Comparison of ENCODE assay signal across 8 mouse cellular contexts in genomic region chr2:30076959-30077358, GRCm38 (mm10). TPM values are rescaled to one million over a fixed set of nuclear protein-coding genes. Genes with fewer than 3 reads are reported as not detected.
DNase-seq lines count a peak whose midpoint lies in the region; ATAC-seq and TF ChIP-seq lines count a peak whose summit lies in the region.

No protein-coding gene starts in this region.

- H3K27me3 ChIP-seq in erythroblast, embryonic 14.5 days (ENCODE audit: control insufficient read depth): no peaks in the 10 kb centered on the region
- no peaks in the 10 kb centered on the region for H3K27me3 ChIP-seq in hindbrain, embryonic 10.5 days (ENCODE audit: insufficient read depth, poor library complexity, severe bottlenecking)

- H3K27ac ChIP-seq in ES-E14 (ENCODE audit: insufficient read depth, low read depth, low read length, poor library complexity, severe bottlenecking): peak overlapping the region; percentile 43; the same call in 1 of the 2 replicates
- H3K27ac ChIP-seq in hindbrain, embryonic 10.5 days: peak overlapping the region; percentile 89

- H3K36me3 ChIP-seq in erythroblast, embryonic 14.5 days (ENCODE audit: control insufficient read depth): peaks cover 23% of the 10 kb centered on the region
- H3K36me3 ChIP-seq in ES-E14 (ENCODE audit: control insufficient read depth, insufficient read depth, low read length, poor library complexity, severe bottlenecking): peaks cover 6% of the 10 kb centered on the region
- peaks cover 40% of the 10 kb centered on the region for H3K36me3 ChIP-seq in hindbrain, embryonic 10.5 days

- H3K4me3 ChIP-seq in erythroblast, embryonic 14.5 days (replicated peaks): peak overlapping the region; percentile 68
- H3K4me3 ChIP-seq in ES-E14 (ENCODE audit: insufficient read depth in 1 of 2, low read depth in 1 of 2, low read length in 2 of 2, poor library complexity in 1 of 2, severe bottlenecking in 1 of 2): no peak overlapping the region
- H3K4me3 ChIP-seq in hindbrain, embryonic 10.5 days: peak overlapping the region; percentile 67

- WGBS in hindbrain, embryonic 10.5 days: 69% methylated on average over 6 of the region's 6 CpGs

- no peaks in the 10 kb centered on the region for H3K9me3 ChIP-seq in erythroblast, embryonic 14.5 days (ENCODE audit: control insufficient read depth, low read length)
- no peaks in the 10 kb centered on the region for H3K9me3 ChIP-seq in ES-E14 (ENCODE audit: control insufficient read depth, insufficient read depth, low read depth, low read length)
- H3K9me3 ChIP-seq in hindbrain, embryonic 10.5 days: no peaks in the 10 kb centered on the region

- DNase-seq in ES-E14 (ENCODE audit: low read depth, low spot score): no peak
- no peak for DNase-seq in hindbrain, embryonic 10.5 days (ENCODE audit: low spot score)
- DNase-seq in cerebellum, postnatal 36 days: no peak
- no peak for DNase-seq in layer of hippocampus, postnatal 36 days
- DNase-seq in adrenal gland, postnatal 25 days: no peak

- H3K9ac ChIP-seq in ES-E14 (ENCODE audit: insufficient read depth, low read depth, low read length, poor library complexity, severe bottlenecking): no peak overlapping the region

- in situ Hi-C loops in ES-E14 (cut with MboI; ENCODE audit: low sequenced_read_pairs in 2 of 2, unreplicated experiment in 2 of 2): no loop called here

- H3K4me1 ChIP-seq in erythroblast, embryonic 14.5 days (ENCODE audit: control insufficient read depth): peaks cover 22% of the 10 kb centered on the region
- peaks cover 0 to 10% of the 10 kb centered on the region in 2 experiments; a peak in 2 of 4 replicates for H3K4me1 ChIP-seq in ES-E14 (ENCODE audit: control insufficient read depth in 2 of 2, insufficient read depth in 2 of 2, low read length in 2 of 2, poor library complexity in 1 of 2)
- H3K4me1 ChIP-seq in hindbrain, embryonic 10.5 days (replicated peaks): peaks cover 31% of the 10 kb centered on the region

- no peak for ATAC-seq in erythroblast, adult 5-6 weeks (replicated peaks; ENCODE audit: low FRiP score, poor library complexity, severe bottlenecking)
- ATAC-seq in megakaryocyte, adult 5-6 weeks (ENCODE audit: poor library complexity, severe bottlenecking): peak; percentile 50

TF ChIP-seq in ES-E14, 5 proteins besides CTCF, POLR2A, EP300 and RAD21:
- TF ChIP-seq ZNF384 (IDR thresholded peaks at IDR 0.05; ENCODE audit: low read depth, low read length): no peak; the same call in 1 of the 2 replicates
- no peak for TF ChIP-seq ZC3H11A (IDR thresholded peaks at IDR 0.05; ENCODE audit: borderline replicate concordance, low read depth, low read length)
- TF ChIP-seq CHD2 (IDR thresholded peaks at IDR 0.05; ENCODE audit: low read depth, low read length): no peak
- TF ChIP-seq MAFK (IDR thresholded peaks at IDR 0.05; ENCODE audit: insufficient read depth, low read depth, low read length): no peak
- TF ChIP-seq HCFC1 (IDR thresholded peaks at IDR 0.05; ENCODE audit: borderline replicate concordance, insufficient read depth, low read length): no peak

RNA-seq across cellular contexts. Expression of gene Pkn3, which starts 0.5 kb away (rescaled TPM):
- 0.09 and 0.13 TPM in 2 replicates for polyA plus RNA-seq in erythroblast, embryonic 14.5 days (2012)
- total RNA-seq in erythroblast, adult 5-6 weeks (2015; ENCODE audit: low replicate concordance): 0.63 and 13.3 TPM in 2 replicates
- total RNA-seq in erythroblast, adult 5-6 weeks (2017; ENCODE audit: low replicate concordance): 0.68 and 3.3 TPM in 2 replicates
- total RNA-seq in ES-E14 (2012; rRNA removed): 19.1 and 24.3 TPM in 2 replicates
- 9.7 TPM in 2 replicates for polyA plus RNA-seq in hindbrain, embryonic 10.5 days (2016; fragmentation: Nextera tagmentation; extraction: Ambion mirVana)
- 3.0 and 4.8 TPM in 2 replicates for total RNA-seq in megakaryocyte, adult 5-6 weeks (2015)
- total RNA-seq in megakaryocyte, adult 5-6 weeks (2017): 7.0 and 9.1 TPM in 2 replicates
- 1 to 10 TPM; 1.1 to 2.0 TPM for total RNA-seq in layer of hippocampus, postnatal 36 days (2021)
- 7.6 and 8.6 TPM in 2 replicates for total RNA-seq in adrenal gland, postnatal 25 days (2021)

RNA-seq across cellular contexts. Expression of gene Zdhhc12, which starts 16.5 kb away (rescaled TPM):
- polyA plus RNA-seq in erythroblast, embryonic 14.5 days (2012): 1.6 and 2.8 TPM in 2 replicates
- 7.9 TPM in 1 of 2 replicates, not detected in the other for total RNA-seq in erythroblast, adult 5-6 weeks (2015; ENCODE audit: low replicate concordance)
- total RNA-seq in erythroblast, adult 5-6 weeks (2017; ENCODE audit: low replicate concordance): 0.85 and 2.9 TPM in 2 replicates
- total RNA-seq in ES-E14 (2012; rRNA removed): 133 and 202 TPM in 2 replicates
- polyA plus RNA-seq in hindbrain, embryonic 10.5 days (2016; fragmentation: Nextera tagmentation; extraction: Ambion mirVana): 37.6 and 41.5 TPM in 2 replicates
- total RNA-seq in megakaryocyte, adult 5-6 weeks (2015): 20.3 and 24.6 TPM in 2 replicates
- total RNA-seq in megakaryocyte, adult 5-6 weeks (2017): 8.2 and 10.7 TPM in 2 replicates
- total RNA-seq in layer of hippocampus, postnatal 36 days (2021): 1 to 10 TPM; 9.4 to 9.5 TPM
- total RNA-seq in adrenal gland, postnatal 25 days (2021): 26.0 and 27.4 TPM in 2 replicates

RNA-seq across cellular contexts. Expression of gene Set, which starts 19.8 kb away (rescaled TPM):
- 11.7 and 14.7 TPM in 2 replicates for polyA plus RNA-seq in erythroblast, embryonic 14.5 days (2012)
- total RNA-seq in erythroblast, adult 5-6 weeks (2015; ENCODE audit: low replicate concordance): 50.0 and 56.0 TPM in 2 replicates
- total RNA-seq in erythroblast, adult 5-6 weeks (2017; ENCODE audit: low replicate concordance): 143 and 233 TPM in 2 replicates
- 695 and 901 TPM in 2 replicates for total RNA-seq in ES-E14 (2012; rRNA removed)
- 607 and 799 TPM in 2 replicates for polyA plus RNA-seq in hindbrain, embryonic 10.5 days (2016; fragmentation: Nextera tagmentation; extraction: Ambion mirVana)
- 160 and 167 TPM in 2 replicates for total RNA-seq in megakaryocyte, adult 5-6 weeks (2015)
- 634 and 647 TPM in 2 replicates for total RNA-seq in megakaryocyte, adult 5-6 weeks (2017)
- 100 to 1,000 TPM; 189 to 193 TPM for total RNA-seq in layer of hippocampus, postnatal 36 days (2021)
- total RNA-seq in adrenal gland, postnatal 25 days (2021): 244 and 253 TPM in 2 replicates

RNA-seq across cellular contexts. Expression of gene Wdr34, which starts 28.3 kb away (rescaled TPM):
- polyA plus RNA-seq in erythroblast, embryonic 14.5 days (2012): 0.69 and 1.6 TPM in 2 replicates
- total RNA-seq in erythroblast, adult 5-6 weeks (2015; ENCODE audit: low replicate concordance): 3.5 and 4.6 TPM in 2 replicates
- total RNA-seq in erythroblast, adult 5-6 weeks (2017; ENCODE audit: low replicate concordance): 0.09 and 0.84 TPM in 2 replicates
- total RNA-seq in ES-E14 (2012; rRNA removed): 22.6 and 35.2 TPM in 2 replicates
- 27.3 and 36.7 TPM in 2 replicates for polyA plus RNA-seq in hindbrain, embryonic 10.5 days (2016; fragmentation: Nextera tagmentation; extraction: Ambion mirVana)
- 0.91 and 1.2 TPM in 2 replicates for total RNA-seq in megakaryocyte, adult 5-6 weeks (2015)
- total RNA-seq in megakaryocyte, adult 5-6 weeks (2017): 1.8 and 5.7 TPM in 2 replicates
- 10 to 100 TPM; 31.8 to 34.0 TPM for total RNA-seq in layer of hippocampus, postnatal 36 days (2021)
- 18.5 and 26.6 TPM in 2 replicates for total RNA-seq in adrenal gland, postnatal 25 days (2021)

RNA-seq across cellular contexts. Expression of gene Zer1, which starts 47.4 kb away (rescaled TPM):
- polyA plus RNA-seq in erythroblast, embryonic 14.5 days (2012): 1.7 and 2.4 TPM in 2 replicates
- total RNA-seq in erythroblast, adult 5-6 weeks (2015; ENCODE audit: low replicate concordance): 10.2 and 10.4 TPM in 2 replicates
- total RNA-seq in erythroblast, adult 5-6 weeks (2017; ENCODE audit: low replicate concordance): 12.8 and 17.0 TPM in 2 replicates
- 11.4 and 16.2 TPM in 2 replicates for total RNA-seq in ES-E14 (2012; rRNA removed)
- 6.5 and 8.7 TPM in 2 replicates for polyA plus RNA-seq in hindbrain, embryonic 10.5 days (2016; fragmentation: Nextera tagmentation; extraction: Ambion mirVana)
- total RNA-seq in megakaryocyte, adult 5-6 weeks (2015): 10.1 and 11.7 TPM in 2 replicates
- 8.7 and 10.7 TPM in 2 replicates for total RNA-seq in megakaryocyte, adult 5-6 weeks (2017)
- 100 to 1,000 TPM; 189 to 198 TPM for total RNA-seq in layer of hippocampus, postnatal 36 days (2021)
- 40.0 and 51.7 TPM in 2 replicates for total RNA-seq in adrenal gland, postnatal 25 days (2021)

Comparison
In these comparisons a context has a peak if more than half of its experiments do, and no peak if none do; other contexts are left out.
1. H3K4me3 ChIP-seq: peak in erythroblast, embryonic 14.5 days (single experiment) and hindbrain, embryonic 10.5 days (single experiment); none in ES-E14 (0 of 2).